Comparison of ENCODE assay signal across 7 mouse cellular contexts in genomic region chr17:47502707-47503045, GRCm38 (mm10). TPM values are rescaled to one million over a fixed set of nuclear protein-coding genes. Genes with fewer than 3 reads are reported as not detected.
DNase-seq lines count a peak whose midpoint lies in the region; ATAC-seq and TF ChIP-seq lines count a peak whose summit lies in the region.
"Not testable (repeated sequence)": the region's sequence is repeated elsewhere in the genome, so short reads cannot be mapped to it uniquely, and the experiment has no call there.

No protein-coding gene starts in this region.

- not testable (repeated sequence) for H3K9ac ChIP-seq in forebrain, embryonic 14.5 days (ENCODE audit: low read length); heart, postnatal 0 days (replicated peaks; ENCODE audit: low read depth, low read length); intestine, postnatal 0 days (ENCODE audit: low read depth, low read length); limb, embryonic 14.5 days (ENCODE audit: low read depth, low read length, severe bottlenecking); lung, embryonic 15.5 days

- ATAC-seq in forebrain, embryonic 14.5 days; heart, postnatal 0 days (ENCODE audit: insufficient read depth, low read depth); intestine, postnatal 0 days; limb, embryonic 14.5 days (ENCODE audit: low FRiP score, low read depth); lung, embryonic 15.5 days (ENCODE audit: borderline replicate concordance, extremely low read depth, low FRiP score, low TSS enrichment): not testable (repeated sequence)

- WGBS in forebrain, embryonic 14.5 days, result 77% methylated on average over 6 of the region's 6 CpGs
- WGBS in heart, postnatal 0 days, result 78% methylated on average over 6 of the region's 6 CpGs
- 74% methylated on average over 6 of the region's 6 CpGs for WGBS in intestine, postnatal 0 days
- 78% methylated on average over 6 of the region's 6 CpGs for WGBS in limb, embryonic 14.5 days
- WGBS in lung, embryonic 15.5 days, result 76% methylated on average over 6 of the region's 6 CpGs

- DNase-seq in ZHBTc4 (ENCODE audit: low read depth, low spot score), result peak; percentile 81
- DNase-seq in forebrain, embryonic 14.5 days (ENCODE audit: low spot score); heart, postnatal 0 days (ENCODE audit: low spot score); limb, embryonic 14.5 days (ENCODE audit: low spot score): not testable (repeated sequence)

- not testable (repeated sequence) for H3K79me2 ChIP-seq in myocyte (ENCODE audit: control insufficient read depth, insufficient read depth)

- H3ac ChIP-seq in myocyte (ENCODE audit: control insufficient read depth, insufficient read length), result not testable (repeated sequence)

- not testable (repeated sequence) for H3K27ac ChIP-seq in forebrain, embryonic 14.5 days (ENCODE audit: low read depth, low read length); intestine, postnatal 0 days (ENCODE audit: low read depth, low read length); limb, embryonic 14.5 days (replicated peaks; ENCODE audit: low read depth, low read length)
- peak overlapping the region; percentile 72 for H3K27ac ChIP-seq in heart, postnatal 0 days (ENCODE audit: low read depth)
- peak overlapping the region; percentile 50 for H3K27ac ChIP-seq in lung, embryonic 15.5 days

- H3K36me3 ChIP-seq in forebrain, embryonic 14.5 days (ENCODE audit: control insufficient read depth, insufficient read depth, low read length), result peaks cover 27% of the 10 kb centered on the region
- H3K36me3 ChIP-seq in heart, postnatal 0 days (replicated peaks; ENCODE audit: control insufficient read depth, insufficient read depth, low read length), result peaks cover 21% of the 10 kb centered on the region
- peaks cover 17% of the 10 kb centered on the region; the same call in 1 of the 2 replicates for H3K36me3 ChIP-seq in intestine, postnatal 0 days (ENCODE audit: control insufficient read depth, insufficient read depth)
- H3K36me3 ChIP-seq in limb, embryonic 14.5 days (ENCODE audit: control insufficient read depth, insufficient read depth, low read length), result peaks cover 26% of the 10 kb centered on the region
- H3K36me3 ChIP-seq in lung, embryonic 15.5 days, result peaks cover 23% of the 10 kb centered on the region
- H3K36me3 ChIP-seq in myocyte (ENCODE audit: control insufficient read depth, insufficient read depth), result not testable (repeated sequence)

- H3K4me3 ChIP-seq in forebrain, embryonic 14.5 days (ENCODE audit: low read depth, low read length); heart, postnatal 0 days (ENCODE audit: low read depth, low read length): not testable (repeated sequence)
- H3K4me3 ChIP-seq in intestine, postnatal 0 days (ENCODE audit: low read depth, low read length), result peak overlapping the region; percentile 66; the same call in 1 of the 2 replicates
- peak overlapping the region; percentile 54; the same call in 1 of the 2 replicates for H3K4me3 ChIP-seq in limb, embryonic 14.5 days (replicated peaks; ENCODE audit: low read length)
- H3K4me3 ChIP-seq in lung, embryonic 15.5 days, result peak overlapping the region; percentile 72; the same call in 1 of the 2 replicates
- peak overlapping the region; percentile 59 for H3K4me3 ChIP-seq in myocyte

- H3K4me2 ChIP-seq in forebrain, embryonic 14.5 days (ENCODE audit: low read length), result peak overlapping the region; percentile 48; the same call in 1 of the 2 replicates
- peak overlapping the region; percentile 89 for H3K4me2 ChIP-seq in heart, postnatal 0 days (ENCODE audit: low read depth, low read length)
- peak overlapping the region; percentile 70; the same call in 1 of the 2 replicates for H3K4me2 ChIP-seq in intestine, postnatal 0 days (replicated peaks; ENCODE audit: low read depth)
- peak overlapping the region; percentile 90; the same call in 1 of the 2 replicates for H3K4me2 ChIP-seq in limb, embryonic 14.5 days (replicated peaks; ENCODE audit: low read depth, low read length, severe bottlenecking)
- H3K4me2 ChIP-seq in lung, embryonic 15.5 days, result peak overlapping the region; percentile 59
- H3K4me2 ChIP-seq in myocyte (ENCODE audit: low read depth), result peak overlapping the region; percentile 91

- H3K27me3 ChIP-seq in forebrain, embryonic 14.5 days (replicated peaks; ENCODE audit: control insufficient read depth, insufficient read depth, low read length); heart, postnatal 0 days (ENCODE audit: control insufficient read depth, insufficient read depth, low read length); intestine, postnatal 0 days (replicated peaks; ENCODE audit: control insufficient read depth, insufficient read depth, low read length); limb, embryonic 14.5 days (ENCODE audit: control insufficient read depth, insufficient read depth, low read length); lung, embryonic 15.5 days; myocyte (ENCODE audit: control insufficient read depth, insufficient read depth, insufficient read length): not testable (repeated sequence)

- TF ChIP-seq POLR2A in limb, embryonic 14.5 days (IDR thresholded peaks at IDR 0.05; ENCODE audit: borderline replicate concordance, extremely low read depth, insufficient read depth, insufficient read length); myocyte (IDR thresholded peaks at IDR 0.05; ENCODE audit: insufficient read length, low read depth): not testable (repeated sequence)

- TF ChIP-seq CTCF in heart, postnatal 0 days (IDR thresholded peaks at IDR 0.05; ENCODE audit: low read depth); intestine, postnatal 0 days (IDR thresholded peaks at IDR 0.05; ENCODE audit: low read depth): not testable (repeated sequence)

- not testable (repeated sequence) for TF ChIP-seq EP300 in heart, postnatal 0 days (IDR thresholded peaks at IDR 0.05; ENCODE audit: low read depth)

- not testable (repeated sequence) for H3K9me3 ChIP-seq in forebrain, embryonic 14.5 days (replicated peaks; ENCODE audit: control insufficient read depth, low read length); heart, postnatal 0 days (replicated peaks; ENCODE audit: control insufficient read depth, low read length); intestine, postnatal 0 days (ENCODE audit: control insufficient read depth); limb, embryonic 14.5 days (ENCODE audit: control insufficient read depth, low read length); lung, embryonic 15.5 days

- H3K4me1 ChIP-seq in forebrain, embryonic 14.5 days (ENCODE audit: control insufficient read depth, insufficient read depth, low read length); intestine, postnatal 0 days (replicated peaks; ENCODE audit: control insufficient read depth, insufficient read depth, low read length): not testable (repeated sequence)
- H3K4me1 ChIP-seq in heart, postnatal 0 days (ENCODE audit: control insufficient read depth, insufficient read depth), result peaks cover 23% of the 10 kb centered on the region
- H3K4me1 ChIP-seq in limb, embryonic 14.5 days (ENCODE audit: control insufficient read depth, insufficient read depth, low read length), result peaks cover 18% of the 10 kb centered on the region
- H3K4me1 ChIP-seq in lung, embryonic 15.5 days, result peaks cover 32% of the 10 kb centered on the region

RNA-seq across cellular contexts. Expression of gene Taf8, which starts 0.6 kb away (rescaled TPM):
- 24.0 and 25.9 TPM in 2 replicates for polyA plus RNA-seq in forebrain, embryonic 14.5 days (2014; fragmentation: Nextera tagmentation; extraction: Ambion mirVana)
- total RNA-seq in heart, postnatal 0 days (2014; rRNA removed; ENCODE audit: low replicate concordance), result 14.7 and 26.4 TPM in 2 replicates
- polyA plus RNA-seq in heart, postnatal 0 days (2015; fragmentation: Nextera tagmentation; extraction: Ambion mirVana), result 11.5 and 11.9 TPM in 2 replicates
- 8.3 and 9.2 TPM in 2 replicates for polyA plus RNA-seq in intestine, postnatal 0 days (2015; fragmentation: Nextera tagmentation; extraction: Ambion mirVana)
- 46.4 and 52.2 TPM in 2 replicates for polyA plus RNA-seq in limb, embryonic 14.5 days (2012; rRNA removed)
- 26.3 and 29.2 TPM in 2 replicates for polyA plus RNA-seq in limb, embryonic 14.5 days (2014; fragmentation: Nextera tagmentation; extraction: Ambion mirVana)
- 25.6 and 32.3 TPM in 2 replicates for polyA plus RNA-seq in lung, embryonic 15.5 days (2015; fragmentation: Nextera tagmentation; extraction: Ambion mirVana)
- 13.4 TPM for polyA plus RNA-seq in myocyte (2012; fragmentation: generic; extraction: Trizol)

RNA-seq across cellular contexts. Expression of gene Ccnd3, which starts 2.2 kb away (rescaled TPM):
- polyA plus RNA-seq in forebrain, embryonic 14.5 days (2014; fragmentation: Nextera tagmentation; extraction: Ambion mirVana), result 60.6 and 67.2 TPM in 2 replicates
- 231 and 248 TPM in 2 replicates for total RNA-seq in heart, postnatal 0 days (2014; rRNA removed; ENCODE audit: low replicate concordance)
- polyA plus RNA-seq in heart, postnatal 0 days (2015; fragmentation: Nextera tagmentation; extraction: Ambion mirVana), result 180 and 187 TPM in 2 replicates
- polyA plus RNA-seq in intestine, postnatal 0 days (2015; fragmentation: Nextera tagmentation; extraction: Ambion mirVana), result 175 and 180 TPM in 2 replicates
- polyA plus RNA-seq in limb, embryonic 14.5 days (2012; rRNA removed), result 349 and 415 TPM in 2 replicates
- polyA plus RNA-seq in limb, embryonic 14.5 days (2014; fragmentation: Nextera tagmentation; extraction: Ambion mirVana), result 513 and 520 TPM in 2 replicates
- polyA plus RNA-seq in lung, embryonic 15.5 days (2015; fragmentation: Nextera tagmentation; extraction: Ambion mirVana), result 286 and 294 TPM in 2 replicates
- polyA plus RNA-seq in myocyte (2012; fragmentation: generic; extraction: Trizol), result 858 TPM
